Mouse (Mus musculus): ENCODE results near the gene Prr5.

- TF ChIP-seq CTCF (IDR thresholded peaks at IDR 0.05; ENCODE audit: low read depth) (peak; percentile 84), EP300 (optimal IDR thresholded peaks at IDR 0.05) (no peak)
Measured at GRCm38 (mm10) chr15:84629680-84630079, 39.7 kb upstream of the Prr5 start.
